Mouse (Mus musculus) neural tube, embryonic 14.5 days (tissue): ENCODE data around the gene Vapb. TPM values are rescaled to one million over a fixed set of nuclear protein-coding genes. Genes with fewer than 3 reads are reported as not detected.

Source experiments
- ATAC-seq: fragments of 200-750 bp; cut with Nextera tagmentation; 2 replicates; pipeline ENCODE4 v1.8.0; 2017; ENCODE audit warnings: low read depth, mild to moderate bottlenecking, moderate TSS enrichment, moderate library complexity
- H3K27ac ChIP-seq: fragments of 300-500 bp; sonication (generic); 2 replicates; pipeline ENCODE4 v1.5.1; 2014; ENCODE audit warnings: low read depth, mild to moderate bottlenecking, control low read depth, low read length, moderate library complexity, mixed read lengths
- H3K27me3 ChIP-seq: fragments of 300-500 bp; sonication (generic); 2 replicates; pipeline ENCODE4 v1.6.1; 2014; ENCODE audit warnings: low read length; ENCODE audit not compliant: control insufficient read depth, insufficient read depth
- H3K36me3 ChIP-seq: fragments of 300-500 bp; sonication (generic); 2 replicates; pipeline ENCODE4 v1.6.1; 2014; ENCODE audit warnings: low read length, mixed read lengths; ENCODE audit not compliant: control insufficient read depth, insufficient read depth
- H3K4me1 ChIP-seq: fragments of 300-500 bp; sonication (generic); 2 replicates; pipeline ENCODE4 v1.6.1; 2014; ENCODE audit warnings: low read length; ENCODE audit not compliant: control insufficient read depth, insufficient read depth
- H3K4me2 ChIP-seq: fragments of 300-500 bp; sonication (generic); 2 replicates; pipeline ENCODE4 v1.6.1; 2014; ENCODE audit warnings: mild to moderate bottlenecking, low read depth, low read length, control low read depth
- H3K4me3 ChIP-seq: fragments of 300-500 bp; sonication (generic); 2 replicates; pipeline ENCODE4 v1.5.1; 2014; ENCODE audit warnings: low read depth, low read length, control low read depth, mixed read lengths
- H3K9ac ChIP-seq: fragments of 300-500 bp; sonication (generic); replicated peaks from 2 replicates; pipeline ENCODE4 v1.6.1; 2014; ENCODE audit warnings: low read depth, mild to moderate bottlenecking, control low read depth, low read length, mixed read lengths
- H3K9me3 ChIP-seq: fragments of 300-500 bp; sonication (generic); 2 replicates; pipeline ENCODE4 v1.6.1; 2016; ENCODE audit warnings: low read length; ENCODE audit not compliant: control insufficient read depth
- WGBS: fragments of 180-500 bp; shearing (Covaris S2); extraction: QIAGEN DNeasy Blood & Tissue Kit; methylation state at CpG from one replicate; pipeline ENCODE4 v1.1.7; 2014; 5-methylcytosine and 5-hydroxymethylcytosine counted together
- polyA plus RNA-seq: library from polyadenylated mRNA; unstranded; fragments of >200 nt; fragmentation: Nextera tagmentation; extraction: Ambion mirVana; gene quantifications from 2 replicates; pipeline ENCODE4 v1.2.1, GENCODE M21; 2014

Gene Vapb
- polyA plus RNA-seq, 1 experiment from 2014 or later = 11.7 TPM

DNA sequence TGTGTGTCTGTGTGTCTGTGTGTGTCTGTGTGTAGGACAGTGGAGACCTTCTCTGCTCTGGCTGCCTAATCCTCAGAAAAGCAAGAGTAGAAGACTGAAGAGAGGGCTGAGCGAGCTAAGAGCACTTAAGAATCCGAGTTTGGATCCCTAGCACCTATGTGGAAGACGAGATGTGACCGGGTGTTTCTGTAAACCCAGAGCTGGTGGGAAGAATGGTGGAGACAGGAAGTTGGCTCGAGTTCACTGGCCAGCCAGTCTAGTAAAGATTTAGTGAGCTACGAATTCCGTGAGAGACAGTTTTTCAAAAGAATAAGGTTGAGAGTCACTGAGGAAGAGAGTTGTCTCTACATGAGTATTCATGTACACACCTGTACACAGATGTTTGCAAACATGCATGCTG, 69.3 kb downstream of the Vapb start:
- Histone ChIP-seq H3K9ac (no peak overlapping the region), H3K36me3 (no peaks in the 10 kb centered on the region), H3K27ac (no peak overlapping the region), H3K27me3 (no peaks in the 10 kb centered on the region), H3K9me3 (no peaks in the 10 kb centered on the region), H3K4me1 (no peaks in the 10 kb centered on the region), H3K4me3 (no peak overlapping the region), H3K4me2 (no peak overlapping the region)
- WGBS = 85% methylated on average over 7 of the region's 7 CpGs
- ATAC-seq = no peak

DNA sequence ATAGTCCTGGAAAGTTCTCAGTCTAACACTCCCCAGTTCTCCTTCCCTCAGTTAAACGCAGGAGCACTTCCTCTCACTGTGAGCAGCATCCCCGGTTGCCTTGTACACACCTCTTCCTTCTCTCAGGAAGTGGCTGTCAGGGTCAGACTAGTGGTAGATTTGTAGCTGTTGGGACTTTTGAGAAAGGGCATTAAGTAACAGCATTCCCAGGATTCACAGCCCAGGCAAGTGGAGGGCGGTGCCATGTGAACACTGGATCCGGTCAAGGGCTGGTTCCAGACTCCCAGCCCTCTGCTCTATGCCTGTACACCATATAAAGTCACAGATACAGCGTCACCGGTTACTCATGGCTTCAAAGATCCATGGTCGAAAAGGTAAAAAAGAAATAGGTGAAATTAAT, 71.6 kb downstream of the Vapb start:
- WGBS = 89% methylated on average over 7 of the region's 7 CpGs
- no peak for ATAC-seq
- H3K9me3 ChIP-seq = no peaks in the 10 kb centered on the region
- H3K4me2 ChIP-seq = no peak overlapping the region
- no peaks in the 10 kb centered on the region for H3K27me3 ChIP-seq
- H3K4me1 ChIP-seq = no peaks in the 10 kb centered on the region
- H3K4me3 ChIP-seq = no peak overlapping the region
- H3K9ac ChIP-seq = no peak overlapping the region
- no peaks in the 10 kb centered on the region for H3K36me3 ChIP-seq
- H3K27ac ChIP-seq = no peak overlapping the region

DNA sequence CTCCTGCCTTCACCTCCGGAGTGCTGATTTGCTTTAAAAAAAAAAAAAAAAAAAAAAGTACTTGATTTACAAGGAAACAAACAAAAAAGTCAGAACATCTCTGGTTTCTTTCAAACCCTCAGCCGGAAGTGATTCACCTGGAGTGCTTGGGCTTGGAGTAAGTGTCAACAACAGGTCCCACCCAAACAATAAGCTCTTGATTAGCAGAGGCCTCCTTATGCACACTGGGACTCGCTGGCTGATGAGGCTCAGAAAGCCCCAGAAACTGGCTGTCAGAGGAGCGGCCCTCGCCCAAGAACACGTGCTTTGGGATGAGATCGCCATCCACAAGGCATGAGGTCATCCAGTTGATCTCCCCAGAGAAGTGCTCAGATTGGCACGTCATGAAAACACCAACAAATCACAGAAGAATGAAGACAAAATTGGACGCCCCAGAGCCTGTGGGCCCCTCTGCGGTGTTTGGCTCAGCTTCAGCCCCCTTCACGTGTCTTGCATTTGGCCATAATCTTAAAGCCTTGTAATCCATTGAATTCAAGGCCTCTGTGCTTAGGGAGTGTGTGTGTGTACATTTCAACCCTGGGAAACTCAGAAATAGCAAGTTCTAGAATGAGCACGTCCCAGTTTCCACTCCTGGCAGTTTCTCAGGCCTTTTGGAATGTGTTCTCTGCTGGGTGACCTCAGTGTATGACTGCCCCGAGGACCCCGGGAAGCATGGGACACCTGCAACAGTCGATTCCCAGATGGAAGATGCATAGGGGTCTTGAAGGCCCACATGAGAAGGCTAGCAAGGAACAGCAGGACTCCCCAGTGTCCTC, 72.9 kb downstream of the Vapb start:
- H3K4me2 ChIP-seq = no peak overlapping the region
- H3K4me1 ChIP-seq = no peaks in the 10 kb centered on the region
- no peak overlapping the region for H3K4me3 ChIP-seq
- no peaks in the 10 kb centered on the region for H3K9me3 ChIP-seq
- no peak overlapping the region for H3K9ac ChIP-seq
- no peak for ATAC-seq
- no peak overlapping the region for H3K27ac ChIP-seq
- H3K27me3 ChIP-seq = no peaks in the 10 kb centered on the region
- 84% methylated on average over 15 of the region's 15 CpGs for WGBS
- H3K36me3 ChIP-seq = no peaks in the 10 kb centered on the region

DNA sequence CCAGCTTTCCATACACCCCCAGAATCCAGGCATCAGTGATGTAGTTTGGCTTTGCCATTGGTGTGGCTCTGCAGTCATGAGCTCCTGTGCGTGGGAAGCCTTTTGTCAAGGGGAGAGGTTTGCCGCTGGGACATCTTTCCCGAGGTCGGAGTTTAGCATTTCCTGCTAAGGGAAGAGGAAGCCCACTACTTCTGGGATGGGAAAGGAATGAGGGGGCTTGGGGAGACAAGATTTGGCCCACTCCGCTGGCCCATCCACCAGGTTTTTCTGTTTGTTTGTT, 73.5 kb downstream of the Vapb start:
- no peak for ATAC-seq
- H3K4me2 ChIP-seq = no peak overlapping the region
- no peak overlapping the region for H3K4me3 ChIP-seq
- no peaks in the 10 kb centered on the region for H3K9me3 ChIP-seq
- no peak overlapping the region for H3K9ac ChIP-seq
- WGBS = 84% methylated on average over 5 of the region's 5 CpGs
- H3K27ac ChIP-seq = no peak overlapping the region
- H3K36me3 ChIP-seq = no peaks in the 10 kb centered on the region
- no peaks in the 10 kb centered on the region for H3K4me1 ChIP-seq
- no peaks in the 10 kb centered on the region for H3K27me3 ChIP-seq

DNA sequence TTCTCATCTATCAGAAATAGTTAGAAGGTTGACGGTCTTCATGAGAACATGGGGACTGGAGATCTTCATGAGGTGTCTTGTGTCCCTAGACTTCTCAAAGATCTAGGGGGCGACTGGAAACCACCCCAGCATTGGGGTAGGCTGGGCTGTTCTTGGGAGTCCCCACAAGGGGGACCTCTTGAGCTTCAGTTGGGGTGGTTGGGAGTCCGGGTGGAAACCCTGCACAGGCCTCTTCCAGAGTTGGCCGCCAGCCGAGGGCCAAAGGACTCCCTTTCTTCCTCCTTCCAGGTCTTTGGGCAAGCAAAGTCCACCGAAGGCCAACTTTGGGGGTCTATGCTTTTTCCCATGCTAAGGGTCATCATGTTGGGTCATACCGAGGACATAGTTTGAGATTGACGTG, 74.5 kb downstream of the Vapb start:
- Histone ChIP-seq H3K27me3 (no peaks in the 10 kb centered on the region), H3K4me1 (no peaks in the 10 kb centered on the region), H3K4me2 (no peak overlapping the region), H3K4me3 (no peak overlapping the region), H3K9ac (no peak overlapping the region), H3K9me3 (no peaks in the 10 kb centered on the region), H3K36me3 (no peaks in the 10 kb centered on the region), H3K27ac (no peak overlapping the region)
- 72% methylated on average over 8 of the region's 8 CpGs for WGBS
- no peak for ATAC-seq

DNA sequence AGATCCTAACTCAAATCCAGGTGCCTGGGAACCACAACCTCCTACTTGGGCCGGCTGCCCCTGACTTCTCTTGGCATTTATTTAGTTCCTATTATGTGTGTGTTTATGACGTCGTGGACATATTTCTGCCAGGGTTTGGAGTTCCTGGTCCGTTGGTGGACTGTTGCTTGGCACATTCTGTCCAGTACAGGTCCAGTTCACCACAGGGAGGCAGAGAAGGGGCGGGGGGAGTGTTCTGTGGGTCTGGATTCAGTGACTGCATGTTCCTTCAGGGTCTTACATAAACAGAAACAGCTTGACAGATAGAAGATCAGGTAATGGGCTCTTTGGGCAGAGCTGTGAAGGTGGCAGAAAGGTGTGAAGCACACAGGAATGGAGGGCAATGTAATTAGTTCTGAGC, 75.8 kb downstream of the Vapb start:
- WGBS = 78% methylated on average over 5 of the region's 5 CpGs

DNA sequence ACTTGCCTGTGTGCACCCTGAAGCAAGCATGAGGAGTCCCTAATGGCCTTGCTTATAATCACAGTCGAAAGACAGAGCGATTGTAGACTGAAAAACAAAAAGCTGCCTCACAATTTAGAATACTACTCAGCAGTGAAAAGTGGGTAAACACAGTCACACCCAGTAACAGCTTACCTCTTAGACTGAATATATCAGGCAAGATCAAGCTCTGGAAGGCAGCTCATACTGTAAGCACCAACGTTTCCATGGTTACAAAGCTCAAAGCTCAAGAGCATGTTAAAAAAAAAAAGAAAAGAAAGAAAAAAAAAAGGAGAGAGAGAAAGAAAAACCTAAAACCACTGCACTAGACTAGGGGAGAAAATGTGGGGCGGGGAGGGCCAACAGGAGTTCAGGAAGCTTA, 89.0 kb downstream of the Vapb start:
- Histone ChIP-seq H3K4me1 (no peaks in the 10 kb centered on the region), H3K9me3 (no peaks in the 10 kb centered on the region), H3K9ac (no peak overlapping the region), H3K27me3 (no peaks in the 10 kb centered on the region), H3K36me3 (no peaks in the 10 kb centered on the region), H3K4me3 (no peak overlapping the region), H3K27ac (no peak overlapping the region), H3K4me2 (no peak overlapping the region)
- 92% methylated on average over 4 of the region's 4 CpGs for WGBS
- ATAC-seq = no peak

More for the DNA sequence above, 75.8 kb downstream of the Vapb start:
- no peak overlapping the region for H3K4me3 ChIP-seq
- H3K27ac ChIP-seq = no peak overlapping the region
- H3K9ac ChIP-seq = no peak overlapping the region
- no peak overlapping the region for H3K4me2 ChIP-seq
- no peak for ATAC-seq
- no peaks in the 10 kb centered on the region for H3K9me3 ChIP-seq
- H3K4me1 ChIP-seq = no peaks in the 10 kb centered on the region
- H3K36me3 ChIP-seq = no peaks in the 10 kb centered on the region
- H3K27me3 ChIP-seq = no peaks in the 10 kb centered on the region

DNA sequence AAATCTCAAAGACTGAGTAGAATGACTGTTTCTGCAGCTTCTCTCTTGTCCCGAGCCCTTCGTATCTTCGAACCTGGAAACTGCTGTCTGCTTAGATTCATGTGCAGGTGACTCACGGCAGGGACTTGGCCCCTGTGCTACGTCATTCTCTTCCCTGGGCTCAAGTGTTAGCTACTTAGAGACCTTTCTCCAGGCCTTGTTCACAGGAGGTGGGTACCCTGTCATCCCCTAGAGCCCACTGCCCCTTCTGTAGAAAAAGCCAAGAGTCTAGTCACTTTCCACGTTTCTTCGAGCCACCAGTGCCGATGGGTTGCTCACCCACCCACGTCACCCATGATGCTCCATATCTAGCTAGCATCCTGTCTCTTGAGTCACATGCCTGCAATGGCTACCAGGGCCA, 89.9 kb downstream of the Vapb start:
- no peak overlapping the region for H3K4me2 ChIP-seq
- H3K27ac ChIP-seq = no peak overlapping the region
- no peaks in the 10 kb centered on the region for H3K27me3 ChIP-seq
- H3K4me1 ChIP-seq = no peaks in the 10 kb centered on the region
- H3K4me3 ChIP-seq = no peak overlapping the region
- 94% methylated on average over 9 of the region's 9 CpGs for WGBS
- H3K9me3 ChIP-seq = no peaks in the 10 kb centered on the region
- no peaks in the 10 kb centered on the region for H3K36me3 ChIP-seq
- H3K9ac ChIP-seq = no peak overlapping the region
- no peak for ATAC-seq

DNA sequence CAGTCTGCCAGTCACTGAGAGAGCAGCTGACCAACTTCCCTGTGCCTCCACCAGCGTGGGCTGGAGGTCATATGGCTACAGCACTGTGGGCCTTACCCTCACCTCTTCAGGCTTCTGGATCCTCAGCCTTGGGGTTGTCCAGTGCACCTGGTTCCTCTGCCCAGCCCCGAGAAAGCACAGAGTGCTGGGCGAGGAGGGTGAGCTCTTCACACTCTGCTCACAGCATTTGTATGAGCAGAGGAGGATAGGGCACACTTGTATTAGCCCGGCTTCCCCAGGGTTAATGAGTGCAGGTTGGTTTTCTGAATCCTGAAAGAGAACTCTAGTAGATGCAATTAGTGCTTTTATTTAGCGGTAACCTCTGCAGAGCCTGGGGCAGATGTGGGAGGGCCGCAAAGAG, 90.8 kb downstream of the Vapb start:
- H3K4me1 ChIP-seq = no peaks in the 10 kb centered on the region
- no peak overlapping the region for H3K4me2 ChIP-seq
- no peak overlapping the region for H3K27ac ChIP-seq
- H3K36me3 ChIP-seq = no peaks in the 10 kb centered on the region
- H3K9me3 ChIP-seq = no peaks in the 10 kb centered on the region
- H3K9ac ChIP-seq = no peak overlapping the region
- H3K27me3 ChIP-seq = no peaks in the 10 kb centered on the region
- no peak for ATAC-seq
- WGBS = 64% methylated on average over 6 of the region's 6 CpGs
- H3K4me3 ChIP-seq = no peak overlapping the region
